ENCODE assay signal across 19 mouse cellular contexts in genomic region chr10:67504046-67504445, GRCm38 (mm10). TPM values are rescaled to one million over a fixed set of nuclear protein-coding genes. Genes with fewer than 3 reads are reported as not detected.
DNase-seq lines count a peak whose midpoint lies in the region; ATAC-seq and TF ChIP-seq lines count a peak whose summit lies in the region.
"Had no signal": no experiment of that assay in that cellular context is flagged by ENCODE, and none has a peak within 500 bp of the region (broad histone marks: within the 10 kb centered on the region; RNA-seq: fewer than 3 reads in every experiment).

No protein-coding gene starts in this region.

- no peaks in the 10 kb centered on the region for H3K4me1 ChIP-seq in heart, postnatal 0 days (ENCODE audit: control insufficient read depth, insufficient read depth)
- H3K4me1 ChIP-seq in liver, embryonic 16.5 days (ENCODE audit: control insufficient read depth, low read depth, low read length): no peaks in the 10 kb centered on the region; the same call in 1 of the 2 replicates
- H3K4me1 ChIP-seq: midbrain, embryonic 12.5 days; neural tube, embryonic 13.5 days had no signal

- H3K27ac ChIP-seq in heart, postnatal 0 days (ENCODE audit: low read depth): peak overlapping the region; percentile 7; the same call in 1 of the 2 replicates
- peak overlapping the region; percentile 44 for H3K27ac ChIP-seq in liver, embryonic 16.5 days (ENCODE audit: low read length)
- H3K27ac ChIP-seq: kidney, postnatal 0 days; limb, embryonic 12.5 days; midbrain, embryonic 12.5 days; neural tube, embryonic 13.5 days had no signal

- H3K4me3 ChIP-seq in heart, postnatal 0 days (ENCODE audit: low read depth, low read length): no peak overlapping the region
- H3K4me3 ChIP-seq in liver, embryonic 16.5 days (ENCODE audit: low read depth, low read length): no peak overlapping the region
- H3K4me3 ChIP-seq: heart, embryonic 12.5 days; limb, embryonic 12.5 days; midbrain, embryonic 12.5 days; neural tube, embryonic 13.5 days had no signal

- no peak for ATAC-seq in heart, postnatal 0 days (ENCODE audit: insufficient read depth, low read depth)
- no peak for ATAC-seq in liver, embryonic 16.5 days (ENCODE audit: low read depth)
- ATAC-seq: hindbrain, embryonic 16.5 days had no signal

- peak overlapping the region; percentile 5; the same call in 1 of the 2 replicates for H3K4me2 ChIP-seq in heart, postnatal 0 days (ENCODE audit: low read depth, low read length)
- H3K4me2 ChIP-seq in liver, embryonic 16.5 days (ENCODE audit: low read depth, low read length): 0 out of 2 replicates have a peak overlapping the region, but pooled peaks have one; percentile 3
- H3K4me2 ChIP-seq: heart, embryonic 12.5 days; limb, embryonic 12.5 days; midbrain, embryonic 12.5 days; neural tube, embryonic 13.5 days had no signal

- 53% methylated on average over 5 of the region's 5 CpGs for WGBS in heart, postnatal 0 days
- 23% methylated on average over 5 of the region's 5 CpGs for WGBS in liver, embryonic 16.5 days (ENCODE audit: insufficient replicate concordance)

- H3K9ac ChIP-seq in heart, postnatal 0 days (replicated peaks; ENCODE audit: low read depth, low read length): no peak overlapping the region
- H3K9ac ChIP-seq in liver, embryonic 16.5 days (ENCODE audit: low read depth, low read length): no peak overlapping the region
- H3K9ac ChIP-seq: heart, embryonic 12.5 days; limb, embryonic 12.5 days; midbrain, embryonic 12.5 days; neural tube, embryonic 13.5 days had no signal

- no peak for TF ChIP-seq CTCF in heart, postnatal 0 days (IDR thresholded peaks at IDR 0.05; ENCODE audit: low read depth)

- no peaks in the 10 kb centered on the region for H3K9me3 ChIP-seq in heart, postnatal 0 days (replicated peaks; ENCODE audit: control insufficient read depth, low read length)
- no peaks in the 10 kb centered on the region for H3K9me3 ChIP-seq in liver, embryonic 16.5 days (replicated peaks; ENCODE audit: control insufficient read depth, low read length)
- H3K9me3 ChIP-seq: heart, embryonic 12.5 days; limb, embryonic 12.5 days; midbrain, embryonic 12.5 days; neural tube, embryonic 13.5 days had no signal

- no peaks in the 10 kb centered on the region for H3K36me3 ChIP-seq in heart, postnatal 0 days (replicated peaks; ENCODE audit: control insufficient read depth, insufficient read depth, low read length)
- no peaks in the 10 kb centered on the region for H3K36me3 ChIP-seq in liver, embryonic 16.5 days (ENCODE audit: control insufficient read depth, insufficient read depth)
- H3K36me3 ChIP-seq: heart, embryonic 12.5 days; limb, embryonic 12.5 days; midbrain, embryonic 12.5 days; neural tube, embryonic 13.5 days had no signal

- H3K27me3 ChIP-seq in heart, postnatal 0 days (ENCODE audit: control insufficient read depth, insufficient read depth, low read length): no peaks in the 10 kb centered on the region
- H3K27me3 ChIP-seq in liver, embryonic 16.5 days (ENCODE audit: control insufficient read depth, insufficient read depth, low read depth, low read length): no peaks in the 10 kb centered on the region
- H3K27me3 ChIP-seq: heart, embryonic 12.5 days; limb, embryonic 12.5 days; midbrain, embryonic 12.5 days; neural tube, embryonic 13.5 days had no signal

- DNase-seq in heart, postnatal 0 days (ENCODE audit: low spot score): no peak
- no peak for DNase-seq in heart, adult 9 months (ENCODE audit: low spot score in 2 of 2)
- DNase-seq in thymus, postnatal 0 days (ENCODE audit: low spot score): peak; percentile 57
- no peak for DNase-seq in thymus, adult 18-20 months
- peak; percentile 18 for DNase-seq in thymus, postnatal 4 days
- DNase-seq in c-Kit-positive CD71-positive TER-119-positive erythroid progenitor cells, embryonic 14.5 days (ENCODE audit: low spot score): no peak
- DNase-seq in cerebellum, adult 9-11 months: no peak
- DNase-seq: cerebellum, postnatal 14 days; embryo, embryonic 11 days; heart, postnatal 4 days; kidney, adult 18-20 months; lung, adult 2 months had no signal

- no peak for TF ChIP-seq EP300 in heart, postnatal 0 days (IDR thresholded peaks at IDR 0.05; ENCODE audit: low read depth)

RNA-seq across cellular contexts. Expression of gene Egr2, which starts 31.2 kb away (rescaled TPM):
- 3.6 and 4.1 TPM in 2 replicates for total RNA-seq in heart, postnatal 0 days (2014; rRNA removed; ENCODE audit: low replicate concordance)
- 0.60 and 0.73 TPM in 2 replicates for polyA plus RNA-seq in heart, postnatal 0 days (2015; fragmentation: Nextera tagmentation; extraction: Ambion mirVana)
- 8.7 and 10.7 TPM in 2 replicates for polyA plus RNA-seq in thymus, postnatal 0 days (2015; fragmentation: Nextera tagmentation; extraction: Ambion mirVana)
- 0.08 TPM in 1 of 2 replicates, not detected in the other for polyA plus RNA-seq in liver, embryonic 16.5 days (2015; fragmentation: Nextera tagmentation; extraction: Ambion mirVana)

RNA-seq across cellular contexts. Expression of gene Ado, which starts 44.7 kb away (rescaled TPM):
- total RNA-seq in heart, postnatal 0 days (2014; rRNA removed; ENCODE audit: low replicate concordance): 28.9 and 33.4 TPM in 2 replicates
- 29.9 and 30.6 TPM in 2 replicates for polyA plus RNA-seq in heart, postnatal 0 days (2015; fragmentation: Nextera tagmentation; extraction: Ambion mirVana)
- polyA plus RNA-seq in thymus, postnatal 0 days (2015; fragmentation: Nextera tagmentation; extraction: Ambion mirVana): 33.2 and 33.3 TPM in 2 replicates
- polyA plus RNA-seq in liver, embryonic 16.5 days (2015; fragmentation: Nextera tagmentation; extraction: Ambion mirVana): 11.0 TPM in 2 replicates

Comparison
In these comparisons a context has a peak if more than half of its experiments do, and no peak if none do; other contexts are left out.
1. DNase-seq: peak in thymus, postnatal 0 days (single experiment) and thymus, postnatal 4 days (single experiment); none in heart, postnatal 0 days (single experiment), heart, adult 9 months (0 of 2), thymus, adult 18-20 months (0 of 2), c-Kit-positive CD71-positive TER-119-positive erythroid progenitor cells, embryonic 14.5 days (single experiment) and cerebellum, adult 9-11 months (single experiment).